Mouse (Mus musculus) embryonic fibroblast, embryonic 13.5 days (primary cell): ENCODE results near the gene Crybb1.

Experiments used
- CTCF ChIP-seq: IDR thresholded peaks from 2 replicates; pipeline ENCODE4 v1.5.1; 2011; ENCODE audit warnings: mild to moderate bottlenecking, control low read depth, low read length, moderate library complexity, borderline replicate concordance; ENCODE audit not compliant: insufficient read depth
- POLR2A ChIP-seq: IDR thresholded peaks from 2 replicates; pipeline ENCODE4 v1.6.1; 2011; ENCODE audit warnings: low read depth, mild to moderate bottlenecking, control low read depth, low read length, moderate library complexity

GRCm38 (mm10) chr5:112289236-112289635, 33.6 kb downstream of the Crybb1 start:
- TF ChIP-seq POLR2A, result no peak
- no peak for TF ChIP-seq CTCF
